Mouse (Mus musculus) spleen, adult 2 months (tissue): ENCODE measurements around the gene Mtmr2. TPM values are rescaled to one million over a fixed set of nuclear protein-coding genes. Genes with fewer than 3 reads are reported as not detected.

Source experiments
- DNase-seq, 2 experiments: peaks; one replicate each; pipeline versions ENCODE4 v3.0.0 to v3.0.0-alpha.2; 2012 to 2021; ENCODE audit warnings: low spot score in 2 of 2, low read depth in 1 of 2
- H3K27ac ChIP-seq: fragments of 200-500 bp; 2 replicates; pipeline ENCODE4 v1.5.1; 2012; ENCODE audit warnings: low read length, inconsistent platforms; ENCODE audit not compliant: insufficient read depth
- H3K27me3 ChIP-seq: fragments of 200-500 bp; 2 replicates; pipeline ENCODE4 v1.6.1; 2012; ENCODE audit warnings: mild to moderate bottlenecking, moderate library complexity, low read length, inconsistent platforms; ENCODE audit not compliant: control insufficient read depth, insufficient read depth
- H3K36me3 ChIP-seq: fragments of 200-500 bp; 2 replicates; pipeline ENCODE4 v1.6.1; 2012; ENCODE audit warnings: mild to moderate bottlenecking, low read length, inconsistent platforms; ENCODE audit not compliant: control insufficient read depth, insufficient read depth
- H3K4me1 ChIP-seq: fragments of 200-500 bp; 2 replicates; pipeline ENCODE4 v1.6.1; 2011; ENCODE audit warnings: inconsistent platforms; ENCODE audit not compliant: control insufficient read depth, insufficient read depth, insufficient read length
- H3K4me3 ChIP-seq: fragments of 200-500 bp; 2 replicates; pipeline ENCODE4 v1.5.1; 2011; ENCODE audit warnings: mild to moderate bottlenecking, inconsistent platforms; ENCODE audit not compliant: insufficient read depth, insufficient read length; ENCODE audit errors: extremely low read depth
- CTCF ChIP-seq: fragments of 200-500 bp; IDR thresholded peaks from 2 replicates; pipeline ENCODE4 v1.5.1; 2011; ENCODE audit warnings: mild to moderate bottlenecking, inconsistent platforms; ENCODE audit not compliant: insufficient read depth, insufficient read length, insufficient replicate concordance; ENCODE audit errors: extremely low read depth
- POLR2A ChIP-seq: fragments of 200-500 bp; IDR thresholded peaks from 2 replicates; pipeline ENCODE4 v1.6.1; 2011; ENCODE audit warnings: low read depth, low read length, inconsistent platforms
- WGBS: fragments of 180-500 bp; shearing (Covaris S2); methylation state at CpG from one replicate; pipeline ENCODE4 v1.1.7; 2018; 5-methylcytosine and 5-hydroxymethylcytosine counted together
- polyA plus RNA-seq: library from polyadenylated mRNA; depleted of rRNA; stranded (reverse); fragments of >200 nt; gene quantifications from 2 replicates; pipeline ENCODE4 v1.2.3, GENCODE M21; 2012

Mtmr2 gene
- polyA plus RNA-seq, 1 experiment, result 22.3 TPM

GRCm38 (mm10) chr9:13826832-13827405 is 78.7 kb downstream of the Mtmr2 start, which contains the start of gene Cep57:
Gene Cep57 (minus strand): TSS chr9:13827107.
- Histone ChIP-seq H3K4me1 (peaks cover 6% of the 10 kb centered on the region; the same call in 1 of the 2 replicates), H3K27ac (peak within 1 kb of the TSS; percentile 97), H3K4me3 (peak within 1 kb of the TSS; percentile 99), H3K36me3 (peaks cover 7% of the 10 kb centered on the region), H3K27me3 (no peaks in the 10 kb centered on the region)
- DNase-seq, result peak; percentile 87 to 97
- under 1% methylated on average over 44 of the region's 44 CpGs for WGBS
- TF ChIP-seq CTCF, result no peak
- 0 out of 2 replicates have a peak, but pooled peaks have one; percentile 18 for TF ChIP-seq POLR2A

DNA sequence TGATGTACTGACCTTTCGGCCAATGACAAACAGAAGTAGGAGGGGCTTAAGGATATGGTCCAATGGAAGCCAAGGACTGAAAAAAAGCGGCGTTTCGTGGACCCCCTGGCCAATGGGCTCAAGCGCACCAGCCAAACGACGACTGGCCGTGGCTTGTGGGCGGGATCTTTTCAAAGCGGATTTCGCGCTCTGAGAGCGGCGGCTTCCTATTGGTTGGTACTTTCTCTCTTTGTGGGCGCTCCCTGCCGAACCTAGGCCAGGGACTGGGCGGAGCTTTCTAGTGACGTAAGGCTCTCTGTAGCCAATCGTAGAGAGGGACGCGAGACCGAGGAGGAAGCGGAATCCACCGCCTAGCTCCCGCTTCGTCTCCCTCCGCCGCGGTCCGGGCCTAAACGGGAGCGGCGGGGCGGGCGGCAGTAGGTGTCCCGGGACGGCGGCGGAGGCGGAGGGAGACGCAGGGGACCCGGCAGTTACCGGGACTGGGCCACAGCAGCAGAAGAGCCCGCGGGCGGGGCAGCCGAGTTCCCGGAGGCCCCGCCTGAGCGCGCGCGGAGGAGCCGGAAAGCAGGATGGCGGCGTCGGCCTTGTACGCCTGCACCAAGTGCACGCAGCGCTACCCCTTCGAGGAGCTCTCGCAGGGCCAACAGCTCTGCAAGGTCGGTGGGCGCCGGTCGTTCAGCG is 79.3 kb downstream of the Mtmr2 start, which contains the start of gene Fam76b:
TSS of gene Fam76b (plus strand) at position 311 of the 681 bp plus-strand sequence.
- H3K4me1 ChIP-seq, result peaks cover 4% of the 10 kb centered on the region; the same call in 1 of the 2 replicates
- no peaks in the 10 kb centered on the region for H3K27me3 ChIP-seq
- TF ChIP-seq CTCF (no peak), POLR2A (peak; percentile 37)
- peak within 1 kb of the TSS; percentile 99 for H3K4me3 ChIP-seq
- peak; percentile 99 to 100 for DNase-seq
- H3K36me3 ChIP-seq, result peaks cover 11% of the 10 kb centered on the region
- under 1% methylated on average over 67 of the region's 67 CpGs for WGBS
- peak within 1 kb of the TSS; percentile 97 for H3K27ac ChIP-seq

DNA sequence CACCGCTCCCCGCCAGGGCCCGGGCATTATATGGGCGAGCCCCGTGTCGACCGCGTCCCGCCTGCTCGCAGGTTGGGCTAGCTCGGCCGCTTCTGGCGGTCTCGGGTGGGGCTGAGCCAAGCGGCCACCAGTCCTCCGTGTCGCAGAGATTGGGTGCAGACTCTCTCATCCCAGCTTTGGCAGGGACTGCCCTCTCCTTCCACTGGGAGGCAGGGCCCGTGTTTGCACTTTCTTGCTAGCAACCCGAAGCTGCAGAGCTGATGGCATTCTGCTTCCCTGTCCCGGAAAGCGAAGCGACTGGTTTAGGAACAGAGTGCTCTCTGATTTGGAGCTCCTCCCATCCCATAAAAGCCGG is 79.9 kb downstream of the Mtmr2 start:
- TF ChIP-seq POLR2A, result no peak
- TF ChIP-seq CTCF, result no peak
- peak overlapping the region; percentile 97 for H3K27ac ChIP-seq
- peak overlapping the region; percentile 99 for H3K4me3 ChIP-seq
- peaks cover 14% of the 10 kb centered on the region for H3K36me3 ChIP-seq
- under 1% methylated on average over 23 of the region's 23 CpGs for WGBS
- no peak for DNase-seq
- H3K4me1 ChIP-seq, result peaks cover 2% of the 10 kb centered on the region; the same call in 1 of the 2 replicates
- H3K27me3 ChIP-seq, result no peaks in the 10 kb centered on the region

GRCm38 (mm10) chr9:13835256-13835655 is 87.0 kb downstream of the Mtmr2 start:
- Histone ChIP-seq H3K36me3 (peaks cover 40% of the 10 kb centered on the region), H3K4me3 (no peak overlapping the region), H3K27me3 (no peaks in the 10 kb centered on the region), H3K4me1 (peaks cover 5% of the 10 kb centered on the region; the same call in 1 of the 2 replicates), H3K27ac (no peak overlapping the region)
- no peak for DNase-seq
- WGBS, result 34% methylated on average over 3 of the region's 3 CpGs
- TF ChIP-seq CTCF (no peak), POLR2A (no peak)

DNA sequence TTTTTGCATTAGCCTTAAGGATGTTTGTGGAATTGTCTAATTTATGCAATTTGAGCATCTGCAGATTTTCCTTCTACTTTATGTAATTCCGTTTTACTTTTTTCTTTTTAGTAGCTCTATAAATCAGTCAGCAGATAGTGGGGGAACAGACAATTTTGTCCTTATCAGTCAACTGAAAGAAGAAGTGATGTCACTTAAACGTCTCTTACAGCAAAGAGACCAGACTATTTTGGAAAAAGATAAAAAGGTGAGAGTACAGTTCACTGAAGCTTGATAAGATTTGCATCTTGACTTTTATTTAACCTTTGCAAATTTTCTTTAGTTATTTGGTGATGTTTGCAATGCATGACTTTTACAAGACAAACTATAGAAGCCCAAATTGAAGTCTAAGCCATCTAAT is 88.5 kb downstream of the Mtmr2 start:
- TF ChIP-seq CTCF, result no peak
- TF ChIP-seq POLR2A, result no peak
- peak in 1 of 2 experiments; percentile 52 for DNase-seq
- WGBS, result 40% methylated on average over 2 of the region's 2 CpGs
- H3K4me1 ChIP-seq, result peaks cover 5% of the 10 kb centered on the region; the same call in 1 of the 2 replicates
- peaks cover 41% of the 10 kb centered on the region for H3K36me3 ChIP-seq
- no peaks in the 10 kb centered on the region for H3K27me3 ChIP-seq
- H3K27ac ChIP-seq, result no peak overlapping the region
- no peak overlapping the region for H3K4me3 ChIP-seq

DNA sequence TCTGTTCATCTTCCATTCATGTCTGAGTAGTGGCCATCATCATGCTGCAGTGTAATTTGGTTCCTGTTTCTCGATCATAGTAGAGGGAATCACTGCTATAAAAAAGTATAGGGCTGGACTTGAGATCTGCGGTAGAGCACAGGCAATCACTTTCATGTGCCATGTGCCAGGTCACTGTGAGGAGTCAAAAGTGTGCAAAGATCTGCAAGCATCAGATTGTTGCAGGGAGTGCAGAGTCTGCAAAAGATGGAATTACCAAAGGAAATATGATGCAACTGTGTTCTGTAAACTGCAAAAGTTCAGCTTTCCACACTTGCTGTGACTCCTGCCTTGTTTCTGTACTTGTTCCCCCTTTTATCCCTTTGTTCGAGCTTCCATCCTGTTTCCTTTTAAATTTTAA is 99.4 kb downstream of the Mtmr2 start:
- Histone ChIP-seq H3K4me3 (no peak overlapping the region), H3K27ac (no peak overlapping the region), H3K27me3 (no peaks in the 10 kb centered on the region), H3K4me1 (no peaks in the 10 kb centered on the region), H3K36me3 (peaks cover 14% of the 10 kb centered on the region)
- no peak for DNase-seq
- TF ChIP-seq CTCF (no peak), POLR2A (no peak)
- WGBS, result 80% methylated on average over 3 of the region's 3 CpGs
